Mouse (Mus musculus) c-Kit-negative CD71-positive TER-119-positive erythroid progenitor cells, embryonic 14.5 days (primary cell): ENCODE data around the gene Gzma.

Source experiments
- DNase-seq: peaks from one replicate; pipeline ENCODE4 v3.0.0-alpha.2; 2013; ENCODE audit warnings: low read depth, low spot score

The Gzma gene

DNA sequence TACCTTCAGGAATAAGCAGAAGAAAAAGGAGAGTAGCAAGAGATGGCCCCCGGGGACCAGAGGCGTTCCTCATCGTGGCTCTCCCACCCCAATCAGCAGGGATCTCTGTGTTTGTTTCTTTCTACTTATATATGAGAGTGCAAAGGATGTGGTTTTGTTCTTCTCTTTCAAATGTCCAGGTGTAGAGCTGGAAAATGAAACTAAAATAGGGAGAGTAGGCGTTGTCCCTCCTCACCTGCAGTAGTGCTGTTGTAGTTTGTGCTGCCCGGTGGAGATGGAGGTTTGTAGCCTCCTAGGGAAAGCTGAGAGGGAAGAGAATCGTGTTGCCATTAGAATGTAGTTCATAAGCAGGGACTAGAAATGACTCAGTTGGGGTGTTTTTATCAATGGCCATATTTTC, at the start of gene Gzma:
Gene Gzma (minus strand): TSS at position 103 of the 400 bp plus-strand sequence.
- DNase-seq = no peak

DNA sequence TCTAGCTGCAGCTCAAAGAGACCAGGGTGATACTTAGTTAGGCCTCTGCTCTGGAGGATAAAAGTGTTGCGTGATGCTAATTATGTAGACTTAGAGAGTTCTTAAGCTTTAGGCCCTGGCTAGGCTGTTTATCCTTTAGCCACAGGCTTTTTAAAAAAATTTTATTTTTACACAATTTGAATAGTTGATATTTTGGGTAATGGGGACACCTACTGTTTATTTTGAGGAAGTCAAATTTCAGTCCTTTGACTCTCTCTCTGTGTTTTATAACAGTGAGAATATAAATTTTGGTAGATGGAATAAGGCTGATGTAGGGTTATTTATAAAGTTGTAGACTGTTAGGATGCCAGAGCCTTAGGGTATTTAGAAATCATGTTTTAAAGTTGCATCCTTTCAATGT, 38.8 kb upstream of the Gzma start:
- no peak for DNase-seq

DNA sequence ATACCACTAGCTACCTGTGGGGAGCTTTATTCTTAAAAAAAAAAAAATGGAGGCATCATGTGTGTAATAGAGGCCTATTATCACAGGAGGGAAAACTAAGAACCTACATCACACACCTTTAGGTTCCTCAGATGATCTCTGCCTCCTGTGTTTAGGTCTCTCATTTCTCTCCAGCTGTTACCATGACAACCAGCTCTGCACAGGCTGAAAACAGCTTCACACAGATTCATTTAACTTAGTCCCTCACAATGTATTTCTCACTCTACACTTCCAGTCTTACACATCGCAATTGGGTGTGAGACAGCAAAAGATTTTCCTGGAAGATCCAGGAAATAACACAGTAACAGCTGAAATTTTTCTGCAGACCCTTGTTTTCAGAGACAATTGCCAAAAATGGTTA, 29.2 kb upstream of the Gzma start:
- no peak for DNase-seq

DNA sequence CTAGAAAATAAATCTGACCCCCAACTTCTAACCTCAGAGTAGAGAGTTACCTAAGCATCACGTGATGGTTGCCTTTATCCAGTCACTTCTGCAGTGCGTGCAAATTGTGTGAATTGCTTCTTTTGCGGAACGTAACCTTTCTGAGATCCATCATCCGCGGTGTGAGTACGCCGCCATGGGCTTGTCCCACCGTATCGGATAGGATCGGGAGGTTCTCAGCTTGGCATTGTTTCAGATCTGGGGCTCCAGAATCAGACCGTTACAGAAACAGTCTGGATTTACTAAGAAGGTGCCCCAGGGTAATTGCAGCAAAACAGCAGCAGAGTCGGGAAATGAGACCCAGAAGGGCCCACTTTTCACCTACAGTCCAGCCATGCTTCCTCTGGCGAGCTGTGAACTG, 20.5 kb upstream of the Gzma start:
- no peak for DNase-seq

DNA sequence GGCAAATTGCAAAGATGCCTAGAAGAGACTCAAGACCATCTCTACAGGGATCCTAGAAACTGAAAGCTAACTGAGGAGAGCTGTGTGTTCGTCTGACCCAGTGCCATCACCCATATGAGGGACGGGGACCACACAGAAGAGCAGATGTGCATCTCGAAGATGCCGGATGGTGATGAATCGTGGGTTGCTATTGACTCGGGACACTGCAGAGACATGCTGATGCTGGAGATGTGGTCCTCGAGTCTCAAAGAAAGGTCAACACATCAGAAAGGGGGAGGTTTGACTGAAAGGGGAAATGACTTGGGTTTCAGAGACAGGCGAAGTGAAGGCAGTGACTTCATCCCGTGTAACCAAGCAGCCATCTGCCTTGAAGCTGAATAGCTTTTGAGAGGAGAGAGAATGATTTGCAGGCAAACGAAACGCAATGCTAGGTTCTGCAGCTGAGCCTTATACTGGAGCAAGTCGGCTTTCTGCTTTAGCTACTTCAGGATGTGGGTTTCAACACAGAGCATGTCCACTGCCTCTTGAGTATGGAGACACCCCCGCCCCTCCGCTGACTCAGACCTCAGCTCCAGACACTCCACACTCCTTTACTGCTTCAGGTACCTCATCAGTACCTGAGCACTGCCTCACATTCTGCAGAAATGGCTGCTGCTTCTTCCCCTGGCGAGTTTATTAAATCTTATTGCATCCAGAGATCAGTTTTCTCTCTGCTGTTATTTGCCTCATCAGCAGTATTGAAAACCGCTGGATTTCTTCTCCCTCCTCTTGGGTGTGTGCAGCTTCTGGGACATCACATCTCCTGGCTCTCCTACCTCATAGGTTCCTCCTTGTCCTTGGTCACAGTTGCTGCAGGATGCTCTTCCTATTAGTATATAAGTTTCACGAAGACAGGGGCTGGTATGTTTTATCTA, 19.8 kb upstream of the Gzma start:
- DNase-seq = no peak

DNA sequence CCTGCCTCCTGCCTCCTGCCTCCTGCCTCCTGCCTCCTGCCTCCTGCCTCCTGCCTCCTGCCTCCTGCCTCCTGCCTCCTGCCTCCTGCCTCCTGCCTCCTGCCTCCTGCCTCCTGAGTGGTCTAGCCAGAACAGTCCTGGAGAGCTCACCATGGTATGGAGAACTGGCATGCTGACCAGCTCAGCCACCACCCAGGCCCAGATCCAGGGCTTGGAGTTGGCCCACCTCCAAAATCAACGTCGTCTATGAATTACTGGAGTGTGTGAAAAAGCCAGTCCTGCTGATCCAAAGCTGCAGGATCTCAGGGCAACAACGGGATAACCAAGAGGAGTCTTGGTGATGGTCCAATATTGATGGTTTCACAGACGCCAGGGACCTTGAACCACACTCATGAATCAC, 18.2 kb upstream of the Gzma start:
- no peak for DNase-seq

DNA sequence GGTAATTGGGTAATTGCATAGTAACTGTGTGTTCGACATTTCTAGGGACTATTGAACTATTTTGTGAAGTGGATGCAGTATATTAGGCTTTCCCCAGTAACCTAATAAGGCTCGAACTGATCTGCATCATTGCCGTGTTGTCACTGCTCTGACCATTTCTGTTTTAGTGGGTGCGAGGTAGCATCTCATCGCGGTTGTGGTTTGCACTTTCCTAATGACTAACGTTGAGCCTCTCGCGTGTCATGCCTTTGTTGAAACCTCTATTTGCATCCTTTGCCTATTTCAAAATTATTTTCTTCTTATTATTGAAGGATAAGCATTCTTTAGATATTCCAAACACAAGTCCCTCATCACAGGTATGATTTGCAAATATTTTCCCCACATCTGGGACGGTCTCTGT, 4.0 kb upstream of the Gzma start:
- no peak for DNase-seq

DNA sequence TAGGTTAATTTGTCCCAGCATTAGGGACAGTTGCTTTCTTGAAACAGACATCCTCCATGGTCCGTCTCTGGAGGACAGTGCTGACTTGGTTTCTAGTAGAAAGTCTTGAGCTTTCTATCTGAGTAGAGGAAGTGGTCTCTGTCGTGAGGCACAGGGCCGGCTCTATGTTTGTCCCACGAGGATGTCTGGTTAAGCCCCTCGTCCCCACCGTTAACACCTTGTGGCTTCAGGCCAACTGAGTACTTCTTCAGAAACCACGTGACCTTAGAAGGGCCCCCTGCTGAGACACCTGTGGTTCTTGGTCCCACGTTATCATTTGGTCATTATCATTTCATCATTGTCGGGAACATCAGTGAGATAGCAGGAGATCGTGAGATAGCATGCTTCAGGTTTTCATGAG, 1.0 kb upstream of the Gzma start:
- DNase-seq = no peak

DNA sequence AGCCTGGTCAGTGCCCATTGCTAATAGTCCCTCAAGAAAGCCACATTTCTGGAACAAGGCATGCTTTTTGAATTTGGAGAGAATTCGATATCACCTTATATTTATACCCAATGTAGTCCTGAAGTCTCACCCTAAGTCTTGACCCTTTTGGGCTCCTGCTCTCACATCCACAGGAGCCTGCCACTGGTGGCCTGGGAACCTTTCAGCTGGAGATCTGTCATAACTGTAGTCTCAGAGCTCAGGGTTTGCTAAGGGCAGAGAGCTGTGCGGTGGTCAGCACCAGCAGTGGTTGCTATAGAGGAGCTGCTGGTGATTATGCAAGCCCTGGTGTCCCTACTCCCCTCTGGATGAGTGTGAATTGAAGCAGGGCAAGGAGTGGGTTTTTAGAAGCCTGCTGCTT, 2.4 kb downstream of the Gzma start:
- no peak for DNase-seq

DNA sequence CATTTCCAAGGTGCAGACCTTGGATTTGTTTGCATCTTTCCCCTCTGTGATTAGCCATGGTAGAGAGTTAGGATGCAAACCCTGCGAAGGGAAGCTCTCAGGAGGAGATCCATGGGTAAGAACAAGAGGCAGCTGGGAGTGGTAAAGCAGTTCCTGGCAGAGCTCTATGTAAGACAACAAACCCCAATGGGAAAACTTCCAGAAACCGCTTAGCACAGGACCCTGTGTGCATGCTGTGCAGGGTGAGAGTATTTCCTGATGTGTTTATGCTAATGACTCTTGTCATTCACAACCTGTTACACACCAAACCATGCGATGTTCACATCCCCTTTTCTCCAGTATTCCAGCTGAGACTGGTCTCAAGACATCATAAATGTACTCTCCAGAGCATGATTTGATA, 3.8 kb downstream of the Gzma start:
- DNase-seq = no peak

DNA sequence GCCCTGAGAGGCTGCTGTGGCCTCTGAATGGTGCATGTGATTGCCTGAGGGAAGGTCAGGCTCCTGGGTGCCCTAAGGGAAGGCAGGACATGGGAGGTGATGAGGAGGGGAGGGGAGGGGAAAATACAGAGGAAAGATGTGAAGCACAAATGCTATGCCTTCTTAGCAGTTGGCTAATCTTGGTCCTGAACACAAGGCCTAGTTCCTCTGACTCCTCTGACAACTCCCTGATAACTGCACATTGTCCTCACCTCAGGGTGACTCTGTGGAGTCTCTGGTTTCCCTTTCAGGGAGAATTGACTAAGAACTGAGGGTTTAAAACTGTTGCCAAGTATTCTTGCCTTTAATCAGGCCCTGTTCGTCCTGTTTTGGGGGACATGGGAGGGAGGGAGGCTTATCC, 6.2 kb downstream of the Gzma start:
- DNase-seq = no peak

DNA sequence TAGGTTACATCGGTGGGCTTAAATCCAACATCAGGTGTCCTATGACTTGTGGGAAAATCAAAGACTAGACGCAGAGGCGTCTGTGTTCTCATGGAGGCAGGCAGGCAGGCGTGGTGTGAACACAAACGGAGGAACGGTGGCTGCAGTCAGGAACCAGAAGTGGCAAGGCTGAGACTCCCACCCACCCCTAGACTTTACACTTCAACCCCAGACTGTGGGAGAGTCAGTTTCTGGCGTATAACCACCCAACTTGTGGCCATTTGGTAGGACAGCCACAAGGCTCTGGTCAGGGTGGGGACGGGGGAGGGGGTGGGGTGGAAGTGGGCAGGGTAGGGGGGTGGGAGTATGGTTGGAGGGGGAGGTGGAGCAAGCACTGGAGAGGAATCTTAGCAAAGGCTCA, 10.3 kb downstream of the Gzma start:
- no peak for DNase-seq

DNA sequence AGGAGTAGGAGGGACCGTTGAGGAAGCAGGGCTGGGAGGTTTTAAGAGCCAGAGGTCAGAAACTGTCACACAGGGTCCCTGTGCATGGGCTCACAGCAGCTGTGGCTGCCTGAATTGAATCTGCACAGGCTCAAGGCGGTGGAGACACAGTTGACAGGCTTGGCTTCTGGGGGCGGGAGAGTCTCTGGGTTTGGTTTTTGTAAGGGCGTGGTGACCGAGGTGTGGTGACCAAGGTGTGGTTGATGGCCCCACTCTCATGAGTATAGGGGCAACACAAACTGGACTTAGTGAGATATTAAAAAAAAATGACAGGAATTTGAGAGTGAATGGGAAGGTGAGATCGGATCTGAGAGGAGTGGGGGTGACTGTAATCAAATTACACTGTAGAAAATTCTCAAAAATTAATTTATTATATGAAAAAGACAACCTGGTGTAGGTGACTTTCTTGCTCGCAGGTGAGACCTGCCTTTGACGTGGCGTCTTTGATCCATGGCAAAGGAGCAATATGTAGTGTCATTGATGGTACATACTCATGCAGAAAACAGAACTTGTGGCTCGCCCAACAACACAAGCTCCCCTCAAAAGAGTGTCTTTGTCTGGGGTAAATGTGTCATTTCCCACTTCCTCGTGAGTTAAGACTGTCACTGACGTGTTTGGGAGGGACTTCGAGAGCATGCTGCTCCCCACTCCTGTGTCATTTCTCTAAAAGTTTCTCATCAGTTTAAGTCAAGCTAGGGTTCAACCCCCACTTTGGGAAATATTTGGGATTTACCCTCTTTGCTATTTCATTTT, 13.4 kb downstream of the Gzma start:
- no peak for DNase-seq

DNA sequence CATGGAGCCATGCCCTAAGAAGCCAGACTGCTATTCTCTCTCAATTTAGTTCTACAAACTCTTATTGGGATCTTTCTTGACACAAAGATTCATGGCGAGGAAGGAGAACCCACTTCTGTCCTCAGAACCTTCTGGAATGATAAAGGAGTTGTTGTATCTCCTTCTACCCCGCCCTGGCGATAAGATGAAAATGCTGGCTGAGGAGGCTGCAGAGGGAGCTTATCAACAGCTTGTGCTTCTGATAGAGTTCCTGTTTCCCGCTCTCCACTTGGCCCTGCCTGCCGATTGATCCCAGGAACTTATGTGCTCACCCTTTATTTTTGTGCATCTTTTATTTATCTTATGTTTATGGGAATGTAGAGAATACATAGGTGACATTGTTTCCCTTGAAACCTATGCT, 16.0 kb downstream of the Gzma start:
- no peak for DNase-seq

DNA sequence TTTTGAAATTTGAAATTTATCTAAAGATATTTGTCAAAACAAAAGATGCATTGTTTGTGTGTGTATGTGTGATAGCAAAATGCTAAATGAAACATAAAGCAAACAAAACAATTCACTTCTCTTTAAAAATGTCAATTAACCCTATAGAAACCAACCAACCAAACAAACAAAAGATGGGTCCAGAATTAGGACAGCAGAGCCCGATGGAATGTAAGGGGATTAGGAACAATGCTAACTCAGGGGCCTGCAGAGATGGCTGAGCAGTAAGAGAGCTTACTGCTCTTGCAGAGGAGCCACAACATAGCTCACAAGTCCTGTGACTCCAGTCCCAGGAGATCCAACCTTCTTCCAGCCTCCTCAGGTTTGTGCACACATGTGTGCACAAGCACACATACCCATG, 18.7 kb downstream of the Gzma start:
- DNase-seq = no peak

DNA sequence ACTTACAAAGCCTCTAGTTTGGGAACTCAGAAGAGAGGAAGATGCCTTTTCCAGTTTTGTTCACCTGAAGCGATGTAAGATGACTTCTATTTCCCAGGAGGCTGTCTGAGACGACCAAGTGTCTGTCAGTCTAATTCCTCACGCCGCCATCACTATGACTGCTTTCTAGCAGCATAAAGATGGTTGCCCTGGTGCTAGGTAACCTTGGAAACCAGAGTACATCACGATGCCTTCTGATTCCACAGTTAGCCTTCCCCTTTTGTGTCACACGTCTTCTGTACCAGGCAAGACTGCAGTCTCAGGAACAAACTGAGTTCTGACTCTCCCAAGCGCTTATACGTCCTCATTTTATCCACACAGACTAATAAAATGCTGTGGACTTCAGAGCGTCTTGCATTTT, 21.8 kb downstream of the Gzma start:
- DNase-seq = no peak

DNA sequence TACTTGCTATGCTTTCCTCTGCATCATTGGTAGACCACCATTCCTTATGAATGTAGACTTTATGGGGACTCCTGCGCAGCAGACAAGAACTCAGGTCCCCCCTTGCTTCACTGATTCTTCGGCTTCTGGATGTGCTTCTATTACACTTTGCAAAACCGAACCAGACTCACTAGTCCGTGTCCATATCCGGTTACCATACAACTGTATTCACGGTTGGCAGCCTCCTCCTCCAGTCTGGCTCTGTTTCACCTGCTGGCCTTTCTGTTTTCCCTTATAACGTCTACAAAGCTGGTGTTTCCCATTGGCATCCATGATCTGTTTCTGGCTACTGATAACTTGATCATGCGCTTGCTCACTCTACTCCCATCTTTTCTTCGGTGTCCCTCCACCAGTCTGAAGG, 36.2 kb downstream of the Gzma start:
- DNase-seq = no peak

DNA sequence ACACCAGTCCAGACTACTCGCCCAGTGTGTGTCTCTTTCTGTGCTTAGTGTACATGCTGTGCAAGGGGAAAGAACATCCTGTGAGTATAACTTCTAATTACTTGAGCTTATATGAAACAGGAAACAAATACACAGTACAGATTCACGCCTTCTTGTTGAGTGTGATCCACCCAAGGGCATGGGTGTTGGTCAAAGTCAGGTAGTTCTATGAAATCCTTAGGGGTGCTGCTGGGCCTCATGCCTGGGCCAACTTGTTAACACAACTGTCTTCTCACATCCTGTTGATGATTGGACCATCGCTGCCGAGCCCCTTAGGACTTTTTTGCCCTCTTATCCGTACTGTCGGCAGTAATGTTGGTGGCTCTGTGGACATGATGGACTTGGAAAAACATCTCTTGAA, 39.0 kb downstream of the Gzma start:
- DNase-seq = no peak

DNA sequence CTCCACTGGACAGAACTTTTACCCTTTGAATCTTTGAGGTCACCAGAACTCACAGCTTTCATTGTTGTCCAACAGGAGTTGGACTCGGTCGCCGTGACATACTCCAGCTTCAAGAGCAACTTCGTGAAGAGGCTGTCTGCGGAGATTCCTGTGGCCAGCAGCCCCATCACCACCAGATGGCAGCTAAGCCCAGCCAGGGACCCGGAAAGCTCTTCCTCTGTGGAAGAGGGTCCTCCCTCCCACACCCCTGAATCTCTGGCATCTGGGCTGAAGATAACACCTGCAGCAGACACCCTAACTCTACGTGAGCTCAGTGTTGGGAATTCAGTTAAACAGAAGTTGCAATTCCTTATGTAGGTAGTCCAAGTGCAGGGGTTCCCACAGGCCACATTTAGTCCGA, 45.0 kb downstream of the Gzma start:
- no peak for DNase-seq

DNA sequence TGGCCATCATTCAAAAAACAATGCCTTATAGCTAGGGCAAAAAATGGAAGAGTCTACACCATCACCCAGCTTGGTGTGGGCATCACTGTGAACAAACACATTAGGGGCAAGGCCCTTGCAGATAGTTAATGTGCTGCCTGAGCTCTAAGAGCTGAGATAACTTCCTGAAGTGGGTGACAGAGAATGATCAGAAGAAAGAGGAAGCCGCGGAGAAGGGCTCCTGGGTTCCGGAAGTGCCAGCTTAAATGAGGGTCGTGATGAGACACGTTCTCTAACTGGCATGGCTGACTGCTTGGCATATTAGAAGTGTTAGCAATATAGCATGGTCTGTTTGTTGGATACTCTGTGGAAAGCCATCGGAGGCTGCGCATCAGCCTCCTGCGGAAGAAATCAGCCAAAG, 46.6 kb downstream of the Gzma start:
- DNase-seq = no peak

DNA sequence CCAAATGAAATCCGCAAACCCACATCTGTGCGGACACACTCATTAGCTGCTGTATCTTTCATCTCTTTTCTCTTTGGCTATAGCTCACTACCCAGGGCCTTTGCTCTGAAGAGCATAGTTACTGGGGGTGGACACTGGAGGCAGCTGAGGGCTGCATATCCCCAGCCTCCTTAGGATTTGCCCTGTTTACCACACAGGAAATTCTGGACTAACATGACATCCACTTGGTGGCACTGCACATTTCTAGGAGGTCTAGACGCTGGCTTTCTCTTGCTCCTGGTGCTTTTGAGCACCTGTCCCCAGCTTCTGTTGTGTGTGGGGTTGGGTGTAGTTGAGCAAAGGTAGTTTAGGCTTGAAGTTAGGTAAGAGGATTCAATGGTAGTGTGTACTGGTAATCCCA, 53.1 kb downstream of the Gzma start:
- no peak for DNase-seq

DNA sequence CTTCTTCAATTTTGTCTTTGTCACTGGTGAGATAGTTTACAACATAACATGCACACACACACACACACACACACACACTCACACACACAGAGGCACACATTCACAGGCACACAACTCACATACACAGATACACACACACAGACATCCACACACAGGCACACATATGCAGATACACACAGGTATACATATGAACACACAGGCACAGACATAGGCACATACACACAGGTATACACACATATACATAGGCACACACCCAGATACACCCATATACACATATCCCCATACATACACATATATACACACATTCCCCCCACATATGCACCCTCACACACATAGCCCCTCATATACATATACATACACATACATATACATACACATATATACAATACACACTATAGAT, 53.8 kb downstream of the Gzma start:
- DNase-seq = no peak

DNA sequence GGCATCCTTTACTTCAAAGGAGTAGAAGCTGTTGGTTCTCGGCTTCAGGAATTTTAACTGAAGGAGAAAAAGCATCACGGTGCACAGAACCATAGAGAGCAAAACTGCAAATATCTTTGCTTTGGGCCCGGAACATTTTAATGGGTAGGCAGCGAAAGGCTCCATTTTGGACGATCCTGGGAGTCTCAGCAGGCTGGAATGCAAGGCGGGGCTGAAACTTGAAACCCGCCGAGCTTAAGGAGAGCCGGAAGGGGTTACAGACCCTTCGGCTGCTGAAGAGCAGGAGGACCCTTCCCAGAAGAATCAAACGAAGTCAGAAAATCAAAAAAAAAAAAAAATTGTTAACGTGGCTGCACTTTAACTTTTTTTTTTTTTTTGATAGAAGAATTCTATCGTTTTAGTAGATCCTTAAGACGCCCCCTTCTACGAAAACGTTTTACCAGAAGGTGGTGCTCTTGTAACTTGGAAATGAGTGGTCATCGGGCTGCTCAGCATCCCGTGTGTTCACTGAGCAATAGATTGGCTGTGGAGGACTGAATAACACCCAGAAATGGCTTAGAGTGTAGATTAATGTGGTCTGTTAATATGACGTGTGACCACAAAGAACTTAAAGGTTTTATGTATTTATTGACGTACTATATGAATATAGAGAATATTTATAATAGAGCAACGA, 54.4 kb downstream of the Gzma start, which contains the start of gene Gpx8:
Gene Gpx8 (minus strand): TSS at position 200 of the 673 bp plus-strand sequence.
- DNase-seq = no peak
